Mouse (Mus musculus): Measurements from ENCODE around the gene Olr1. TPM values are rescaled to one million over a fixed set of nuclear protein-coding genes. Genes with fewer than 3 reads are reported as not detected.

The Olr1 gene
- total RNA-seq (2015) (10.0 and 12.9 TPM in 2 replicates), total RNA-seq (2017) (9.6 and 13.9 TPM in 2 replicates)

- peak; percentile 87 for ATAC-seq (ENCODE audit: poor library complexity, severe bottlenecking)
Measured at GRCm38 (mm10) chr6:129507024-129507423, at the start of gene Olr1. Gene Olr1, minus strand, starts transcription at chr6:129507165.

GRCm38 (mm10) chr6:129548009-129548408, 41.0 kb upstream of the Olr1 start:
- ATAC-seq (ENCODE audit: poor library complexity, severe bottlenecking) = peak; percentile 76

GRCm38 (mm10) chr6:129547277-129547676, 40.3 kb upstream of the Olr1 start:
- ATAC-seq (ENCODE audit: poor library complexity, severe bottlenecking) = no peak

GRCm38 (mm10) chr6:129543709-129544606, 37.0 kb upstream of the Olr1 start:
- ATAC-seq (ENCODE audit: poor library complexity, severe bottlenecking) = peak; percentile 75

GRCm38 (mm10) chr6:129542540-129542939, 35.6 kb upstream of the Olr1 start:
- ATAC-seq (ENCODE audit: poor library complexity, severe bottlenecking) = no peak

GRCm38 (mm10) chr6:129541931-129542330, 35.0 kb upstream of the Olr1 start:
- no peak for ATAC-seq (ENCODE audit: poor library complexity, severe bottlenecking)

- no peak for ATAC-seq (ENCODE audit: poor library complexity, severe bottlenecking)
Measured at GRCm38 (mm10) chr6:129538555-129538954, 31.6 kb upstream of the Olr1 start.

GRCm38 (mm10) chr6:129535723-129536122, 28.8 kb upstream of the Olr1 start:
- no peak for ATAC-seq (ENCODE audit: poor library complexity, severe bottlenecking)

GRCm38 (mm10) chr6:129534627-129535190, 27.7 kb upstream of the Olr1 start:
- no peak for ATAC-seq (ENCODE audit: poor library complexity, severe bottlenecking)

- no peak for ATAC-seq (ENCODE audit: poor library complexity, severe bottlenecking)
Measured at GRCm38 (mm10) chr6:129534057-129534456, 27.1 kb upstream of the Olr1 start.

- peak; percentile 76 for ATAC-seq (ENCODE audit: poor library complexity, severe bottlenecking)
Measured at GRCm38 (mm10) chr6:129532942-129533860, 26.2 kb upstream of the Olr1 start, which contains the start of gene Gabarapl1. Gene Gabarapl1, plus strand, starts transcription at chr6:129533160.

GRCm38 (mm10) chr6:129532556-129532941, 25.6 kb upstream of the Olr1 start:
- peak; percentile 9 for ATAC-seq (ENCODE audit: poor library complexity, severe bottlenecking)

GRCm38 (mm10) chr6:129530261-129530660, 23.3 kb upstream of the Olr1 start:
- ATAC-seq (ENCODE audit: poor library complexity, severe bottlenecking) = no peak

GRCm38 (mm10) chr6:129529605-129530004, 22.6 kb upstream of the Olr1 start:
- no peak for ATAC-seq (ENCODE audit: poor library complexity, severe bottlenecking)

- ATAC-seq (ENCODE audit: poor library complexity, severe bottlenecking) = no peak
Measured at GRCm38 (mm10) chr6:129527416-129527815, 20.5 kb upstream of the Olr1 start.

GRCm38 (mm10) chr6:129526069-129526468, 19.1 kb upstream of the Olr1 start:
- ATAC-seq (ENCODE audit: poor library complexity, severe bottlenecking) = no peak

- peak; percentile 62 for ATAC-seq (ENCODE audit: poor library complexity, severe bottlenecking)
Measured at GRCm38 (mm10) chr6:129517752-129518408, 10.9 kb upstream of the Olr1 start.

GRCm38 (mm10) chr6:129516388-129516787, 9.4 kb upstream of the Olr1 start:
- ATAC-seq (ENCODE audit: poor library complexity, severe bottlenecking) = peak; percentile 56

- ATAC-seq (ENCODE audit: poor library complexity, severe bottlenecking) = peak; percentile 58
Measured at GRCm38 (mm10) chr6:129515068-129515467, 8.1 kb upstream of the Olr1 start.

- peak; percentile 7; the same call in 1 of the 2 replicates for ATAC-seq (ENCODE audit: poor library complexity, severe bottlenecking)
Measured at GRCm38 (mm10) chr6:129514376-129514775, 7.4 kb upstream of the Olr1 start.

Data from megakaryocyte, adult 5-6 weeks (primary cell).